Mouse (Mus musculus): ENCODE results near the gene Dpm2. TPM values are rescaled to one million over a fixed set of nuclear protein-coding genes. Genes with fewer than 3 reads are reported as not detected.
A peak's percentile ranks its signal among the peaks of the same experiment; 100 is the strongest.

The Dpm2 gene
- polyA plus RNA-seq, 1 experiment from 2014 or later: 106 TPM

DNA sequence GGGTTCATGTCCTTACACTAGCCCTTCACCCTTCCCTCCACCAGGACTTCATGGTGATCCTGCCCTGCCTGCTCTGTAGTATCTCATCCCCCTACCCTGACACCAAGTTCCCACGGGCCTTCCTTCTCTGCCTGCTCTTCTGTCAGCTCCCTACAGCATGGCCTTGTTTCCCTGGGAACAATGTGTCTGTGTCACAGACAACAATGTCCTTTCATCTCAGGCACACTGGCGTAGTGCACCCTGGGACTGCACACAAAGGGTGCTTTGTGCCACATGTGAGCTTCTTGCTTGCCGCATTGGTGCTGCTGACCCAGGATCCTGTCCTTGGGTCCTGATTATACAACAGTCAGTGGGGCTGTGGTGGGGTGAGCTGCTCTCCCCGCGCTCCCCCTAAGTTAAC lies 11.1 kb upstream of the Dpm2 start:
- Histone ChIP-seq H3K27me3 (ENCODE audit: insufficient read depth, low read length) (no peaks in the 10 kb centered on the region), H3K27ac (ENCODE audit: low read length) (no peak overlapping the region), H3K4me3 (ENCODE audit: low read length) (no peak overlapping the region), H3K9me3 (ENCODE audit: low read length) (no peaks in the 10 kb centered on the region), H3K4me2 (replicated peaks; ENCODE audit: low read depth, low read length) (no peak overlapping the region), H3K9ac (replicated peaks; ENCODE audit: low read length) (no peak overlapping the region; the same call in 1 of the 2 replicates), H3K36me3 (ENCODE audit: insufficient read depth, low read length) (peaks cover 23% of the 10 kb centered on the region), H3K4me1 (ENCODE audit: insufficient read depth, low read length) (no peaks in the 10 kb centered on the region)
- ATAC-seq (ENCODE audit: low FRiP score, low TSS enrichment): no peak
- WGBS: 73% methylated on average over 5 of the region's 5 CpGs

DNA sequence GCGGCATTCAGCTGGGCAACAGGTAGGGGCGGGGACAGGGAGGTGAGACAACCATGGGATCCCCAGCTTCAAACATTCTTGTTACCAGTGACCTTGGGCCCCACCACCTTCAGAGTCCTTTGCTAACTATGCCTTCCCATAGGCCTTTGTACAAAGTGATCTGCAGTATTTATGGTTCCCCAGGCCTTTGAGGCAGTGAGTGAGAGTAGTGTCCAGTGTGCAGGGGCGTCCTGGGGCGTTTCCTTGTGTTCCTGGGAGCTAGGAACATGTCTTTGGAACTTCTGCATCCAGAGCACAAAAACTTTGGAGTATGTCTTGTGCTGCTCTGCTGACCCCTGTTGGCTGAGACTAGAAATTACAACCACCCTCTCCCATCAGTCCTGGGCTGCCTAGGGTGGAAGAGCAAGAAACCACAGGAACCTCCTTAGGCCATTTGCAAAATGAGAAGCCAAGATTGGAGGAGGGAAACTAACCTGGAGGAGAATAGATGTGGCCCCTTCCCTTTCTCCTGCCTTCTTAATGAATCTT lies 4.1 kb upstream of the Dpm2 start:
- Histone ChIP-seq H3K9ac (replicated peaks; ENCODE audit: low read length) (no peak overlapping the region), H3K4me1 (ENCODE audit: insufficient read depth, low read length) (peaks cover 9% of the 10 kb centered on the region), H3K27me3 (ENCODE audit: insufficient read depth, low read length) (no peaks in the 10 kb centered on the region), H3K4me2 (replicated peaks; ENCODE audit: low read depth, low read length) (no peak overlapping the region), H3K4me3 (ENCODE audit: low read length) (no peak overlapping the region), H3K9me3 (ENCODE audit: low read length) (no peaks in the 10 kb centered on the region), H3K27ac (ENCODE audit: low read length) (no peak overlapping the region), H3K36me3 (ENCODE audit: insufficient read depth, low read length) (peaks cover 43% of the 10 kb centered on the region)
- ATAC-seq (ENCODE audit: low FRiP score, low TSS enrichment): no peak
- WGBS: 45% methylated on average over 4 of the region's 4 CpGs

DNA sequence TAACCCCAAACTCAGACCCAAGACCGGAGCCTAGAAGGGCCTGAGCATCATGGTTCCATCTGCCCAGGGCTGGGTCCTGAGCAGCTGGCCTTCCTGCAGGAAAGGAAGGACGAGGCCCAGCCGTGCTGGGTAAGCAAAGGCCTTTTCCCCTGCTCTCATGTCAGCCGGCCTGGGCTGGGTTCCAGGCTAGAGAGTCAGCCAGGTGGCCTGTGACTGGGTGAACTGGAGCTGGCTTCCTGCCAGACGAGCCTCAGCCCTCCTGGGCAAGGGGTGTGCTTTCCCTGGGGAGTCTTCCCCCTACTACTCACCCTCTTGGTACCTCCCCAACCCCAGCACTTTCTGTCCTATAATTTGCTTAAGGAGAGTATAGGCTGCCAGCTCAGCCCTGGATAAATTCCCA lies 2.5 kb upstream of the Dpm2 start:
- no peak overlapping the region for H3K27ac ChIP-seq (ENCODE audit: low read length)
- H3K4me2 ChIP-seq (replicated peaks; ENCODE audit: low read depth, low read length): no peak overlapping the region
- H3K27me3 ChIP-seq (ENCODE audit: insufficient read depth, low read length): no peaks in the 10 kb centered on the region
- H3K36me3 ChIP-seq (ENCODE audit: insufficient read depth, low read length): peaks cover 42% of the 10 kb centered on the region
- no peaks in the 10 kb centered on the region for H3K9me3 ChIP-seq (ENCODE audit: low read length)
- no peak overlapping the region for H3K4me3 ChIP-seq (ENCODE audit: low read length)
- H3K9ac ChIP-seq (replicated peaks; ENCODE audit: low read length): no peak overlapping the region
- 64% methylated on average over 5 of the region's 5 CpGs for WGBS
- ATAC-seq (ENCODE audit: low FRiP score, low TSS enrichment): no peak
- H3K4me1 ChIP-seq (ENCODE audit: insufficient read depth, low read length): peaks cover 16% of the 10 kb centered on the region

DNA sequence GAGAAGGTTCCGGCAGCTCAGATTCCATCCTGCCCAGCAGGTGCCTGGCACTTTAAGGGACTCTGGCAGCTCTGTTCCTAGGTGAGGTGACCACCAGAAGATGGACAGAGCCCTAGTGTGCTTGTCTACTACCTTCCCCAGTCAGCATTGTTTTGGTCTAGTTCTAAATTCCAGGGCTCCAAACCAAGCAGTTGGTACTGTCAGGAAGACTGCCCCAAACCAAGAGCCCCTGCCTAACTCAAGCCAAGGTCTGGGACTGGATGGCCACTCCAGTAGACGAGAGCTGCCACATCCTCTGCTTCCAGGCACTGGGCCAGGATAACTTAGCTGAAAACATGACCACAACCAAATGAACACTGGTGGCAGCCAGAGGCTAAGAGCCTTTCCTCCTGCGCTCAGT lies 1.7 kb upstream of the Dpm2 start:
- peaks cover 16% of the 10 kb centered on the region for H3K4me1 ChIP-seq (ENCODE audit: insufficient read depth, low read length)
- H3K4me3 ChIP-seq (ENCODE audit: low read length): no peak overlapping the region
- H3K4me2 ChIP-seq (replicated peaks; ENCODE audit: low read depth, low read length): no peak overlapping the region
- H3K9me3 ChIP-seq (ENCODE audit: low read length): no peaks in the 10 kb centered on the region
- H3K9ac ChIP-seq (replicated peaks; ENCODE audit: low read length): no peak overlapping the region
- no peak for ATAC-seq (ENCODE audit: low FRiP score, low TSS enrichment)
- WGBS: 88% methylated on average over 3 of the region's 3 CpGs
- H3K27ac ChIP-seq (ENCODE audit: low read length): no peak overlapping the region
- H3K36me3 ChIP-seq (ENCODE audit: insufficient read depth, low read length): peaks cover 34% of the 10 kb centered on the region
- H3K27me3 ChIP-seq (ENCODE audit: insufficient read depth, low read length): no peaks in the 10 kb centered on the region

DNA sequence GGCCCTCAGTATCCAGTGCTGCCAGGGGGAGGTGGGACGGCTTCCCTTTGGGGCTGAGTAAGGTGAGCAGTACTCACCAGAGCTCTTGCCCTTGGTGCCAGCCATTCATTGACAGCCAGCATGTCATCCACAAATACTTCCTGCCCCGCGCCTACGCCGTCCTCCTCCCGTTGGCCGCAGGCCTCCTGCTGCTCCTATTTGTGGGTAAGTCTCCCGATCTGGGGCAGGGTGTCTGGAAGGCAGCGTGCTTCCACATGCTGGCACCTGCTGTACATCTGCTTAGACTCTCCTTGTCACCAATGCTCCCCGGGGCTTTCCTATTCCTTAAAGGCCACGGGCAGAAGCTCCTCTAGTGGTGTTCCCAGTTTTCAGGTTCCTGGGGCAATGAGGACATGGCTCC lies 1.5 kb downstream of the Dpm2 start:
- Histone ChIP-seq H3K27me3 (ENCODE audit: insufficient read depth, low read length) (no peaks in the 10 kb centered on the region), H3K9ac (replicated peaks; ENCODE audit: low read length) (no peak overlapping the region), H3K4me3 (ENCODE audit: low read length) (no peak overlapping the region), H3K4me2 (replicated peaks; ENCODE audit: low read depth, low read length) (no peak overlapping the region), H3K9me3 (ENCODE audit: low read length) (no peaks in the 10 kb centered on the region), H3K27ac (ENCODE audit: low read length) (no peak overlapping the region), H3K4me1 (ENCODE audit: insufficient read depth, low read length) (peaks cover 25% of the 10 kb centered on the region), H3K36me3 (ENCODE audit: insufficient read depth, low read length) (peaks cover 10% of the 10 kb centered on the region; the same call in 1 of the 2 replicates)
- ATAC-seq (ENCODE audit: low FRiP score, low TSS enrichment): no peak
- 91% methylated on average over 11 of the region's 11 CpGs for WGBS

DNA sequence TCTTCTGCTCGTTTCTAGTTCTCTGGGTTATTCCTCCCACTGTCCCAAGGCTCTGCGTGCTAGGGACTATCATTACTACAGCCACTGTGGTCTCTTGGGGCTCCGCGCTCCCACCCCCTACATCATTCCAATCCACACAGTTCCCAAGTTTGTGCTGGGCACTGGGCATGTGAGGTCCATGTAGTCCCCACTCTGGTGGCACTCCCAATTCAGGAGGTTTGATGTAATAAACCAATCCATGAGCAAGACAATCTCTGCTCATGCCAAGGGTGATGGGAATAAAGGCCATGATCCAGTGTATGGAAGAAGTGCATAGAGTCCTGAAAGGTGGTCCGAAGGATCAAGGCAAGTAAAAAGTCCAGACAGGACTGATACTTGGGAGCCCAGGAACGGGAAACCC lies 3.8 kb downstream of the Dpm2 start, which contains the start of gene Pip5kl1:
Gene Pip5kl1 (plus strand): TSS at position 301 of the 400 bp plus-strand sequence.
- H3K4me3 ChIP-seq (ENCODE audit: low read length): peak within 1 kb of the TSS; percentile 47
- H3K9ac ChIP-seq (replicated peaks; ENCODE audit: low read length): peak within 1 kb of the TSS; percentile 54
- H3K36me3 ChIP-seq (ENCODE audit: insufficient read depth, low read length): no peaks in the 10 kb centered on the region; the same call in 1 of the 2 replicates
- ATAC-seq (ENCODE audit: low FRiP score, low TSS enrichment): no peak
- peaks cover 12% of the 10 kb centered on the region for H3K27me3 ChIP-seq (ENCODE audit: insufficient read depth, low read length)
- H3K9me3 ChIP-seq (ENCODE audit: low read length): no peaks in the 10 kb centered on the region
- peaks cover 25% of the 10 kb centered on the region for H3K4me1 ChIP-seq (ENCODE audit: insufficient read depth, low read length)
- 80% methylated on average over 6 of the region's 6 CpGs for WGBS
- no peak within 1 kb of the TSS for H3K27ac ChIP-seq (ENCODE audit: low read length)
- peak within 1 kb of the TSS; percentile 94 for H3K4me2 ChIP-seq (replicated peaks; ENCODE audit: low read depth, low read length)

DNA sequence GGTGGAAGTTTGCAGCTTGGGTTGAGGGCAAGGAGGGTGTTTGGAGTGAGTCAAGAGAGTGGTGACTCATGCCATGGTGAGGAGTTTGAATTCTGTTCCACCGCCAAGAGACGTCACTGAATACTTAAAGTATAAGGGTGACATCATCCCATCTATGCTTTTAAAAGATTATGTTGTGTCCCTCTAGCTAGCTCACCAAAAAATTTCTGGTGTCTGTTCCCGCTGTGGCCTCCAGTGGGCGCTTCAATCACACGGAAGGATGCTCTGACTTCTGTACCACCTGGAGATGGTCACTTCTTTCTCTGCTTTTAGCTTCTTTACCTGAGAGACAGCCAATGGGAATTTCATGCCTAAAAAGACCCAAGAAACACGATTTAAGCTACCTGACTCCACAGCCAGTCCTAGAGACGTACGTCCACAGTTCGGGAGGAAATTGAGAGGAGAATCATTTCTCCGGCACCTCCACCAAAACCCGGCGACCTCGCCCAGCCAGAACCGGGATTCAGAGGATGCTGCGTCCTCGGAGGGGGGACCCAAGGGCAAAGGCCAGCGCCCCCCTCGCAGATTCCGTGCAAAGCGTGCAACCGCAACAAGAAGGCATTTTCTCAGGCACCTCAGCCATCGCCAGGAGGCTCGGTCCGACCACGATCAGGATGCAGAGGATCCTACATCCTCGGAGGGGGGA lies 4.4 kb downstream of the Dpm2 start:
- 2% methylated on average over 26 of the region's 26 CpGs for WGBS
- H3K9me3 ChIP-seq (ENCODE audit: low read length): no peaks in the 10 kb centered on the region
- peak overlapping the region; percentile 94 for H3K4me2 ChIP-seq (replicated peaks; ENCODE audit: low read depth, low read length)
- peaks cover 16% of the 10 kb centered on the region for H3K27me3 ChIP-seq (ENCODE audit: insufficient read depth, low read length)
- peaks cover 25% of the 10 kb centered on the region for H3K4me1 ChIP-seq (ENCODE audit: insufficient read depth, low read length)
- no peak for ATAC-seq (ENCODE audit: low FRiP score, low TSS enrichment)
- H3K27ac ChIP-seq (ENCODE audit: low read length): no peak overlapping the region
- no peaks in the 10 kb centered on the region; the same call in 1 of the 2 replicates for H3K36me3 ChIP-seq (ENCODE audit: insufficient read depth, low read length)
- H3K4me3 ChIP-seq (ENCODE audit: low read length): peak overlapping the region; percentile 47
- H3K9ac ChIP-seq (replicated peaks; ENCODE audit: low read length): peak overlapping the region; percentile 54

DNA sequence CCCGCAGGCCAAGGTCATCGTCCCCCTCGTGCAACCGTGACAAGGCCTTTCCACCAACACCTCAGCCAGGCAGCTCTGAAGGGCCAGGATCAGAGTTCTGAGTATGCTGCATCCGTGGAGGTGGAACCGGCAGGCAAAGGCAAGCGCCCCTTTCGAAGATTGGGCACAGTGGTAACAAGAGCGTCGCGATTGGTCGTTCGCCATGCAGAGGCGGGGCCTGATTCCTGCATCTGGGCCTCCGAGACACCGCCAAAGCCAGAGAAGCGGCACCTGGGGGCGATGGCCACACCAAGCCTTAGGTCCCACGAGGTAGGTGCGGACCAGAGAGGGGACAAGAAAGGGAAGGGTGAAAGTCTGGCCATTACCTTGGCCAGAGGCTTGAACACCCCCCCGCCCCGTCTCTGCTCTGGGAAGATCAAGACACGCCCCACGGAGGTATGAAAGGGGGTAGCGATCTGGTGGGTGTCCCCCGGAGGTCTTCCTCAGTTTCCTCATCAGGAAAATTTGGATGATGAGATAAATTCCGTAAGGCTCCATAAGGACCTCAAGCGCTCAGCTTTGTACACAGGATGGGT lies 5.0 kb downstream of the Dpm2 start, which contains the start of gene 9430097D07Rik:
Gene 9430097D07Rik (minus strand): TSS at position 99 of the 575 bp plus-strand sequence.
- Histone ChIP-seq H3K27ac (ENCODE audit: low read length) (no peak within 1 kb of the TSS), H3K27me3 (ENCODE audit: insufficient read depth, low read length) (peaks cover 16% of the 10 kb centered on the region), H3K9me3 (ENCODE audit: low read length) (no peaks in the 10 kb centered on the region), H3K4me2 (replicated peaks; ENCODE audit: low read depth, low read length) (peak within 1 kb of the TSS; percentile 94), H3K36me3 (ENCODE audit: insufficient read depth, low read length) (no peaks in the 10 kb centered on the region; the same call in 1 of the 2 replicates), H3K9ac (replicated peaks; ENCODE audit: low read length) (peak within 1 kb of the TSS; percentile 54), H3K4me3 (ENCODE audit: low read length) (peak within 1 kb of the TSS; percentile 47), H3K4me1 (ENCODE audit: insufficient read depth, low read length) (peaks cover 21% of the 10 kb centered on the region)
- WGBS: 10% methylated on average over 28 of the region's 28 CpGs
- ATAC-seq (ENCODE audit: low FRiP score, low TSS enrichment): peak; percentile 13; the same call in 1 of the 2 replicates

DNA sequence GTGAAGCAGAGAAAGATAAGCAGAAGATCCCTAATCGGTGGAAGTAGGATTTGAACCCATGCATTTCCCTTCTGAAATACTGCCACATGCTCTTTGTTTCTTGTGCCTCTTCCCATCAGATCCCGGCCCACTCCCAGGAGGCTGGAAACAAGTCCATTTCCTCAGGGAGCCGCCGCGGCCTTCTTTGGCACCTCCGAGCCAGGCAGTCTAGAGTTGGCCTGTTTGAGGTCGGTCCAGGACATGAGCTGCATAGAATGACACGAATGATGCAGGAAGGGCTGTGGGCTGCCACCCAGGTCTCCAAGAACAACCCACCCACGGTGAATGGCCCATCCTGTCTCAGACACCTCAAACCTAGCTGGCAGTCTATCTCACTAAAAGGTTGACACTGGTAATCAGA lies 5.9 kb downstream of the Dpm2 start:
- no peaks in the 10 kb centered on the region for H3K9me3 ChIP-seq (ENCODE audit: low read length)
- no peak overlapping the region for H3K4me3 ChIP-seq (ENCODE audit: low read length)
- no peak overlapping the region for H3K27ac ChIP-seq (ENCODE audit: low read length)
- no peak overlapping the region for H3K9ac ChIP-seq (replicated peaks; ENCODE audit: low read length)
- WGBS: 86% methylated on average over 9 of the region's 9 CpGs
- H3K4me2 ChIP-seq (replicated peaks; ENCODE audit: low read depth, low read length): no peak overlapping the region
- H3K36me3 ChIP-seq (ENCODE audit: insufficient read depth, low read length): no peaks in the 10 kb centered on the region; the same call in 1 of the 2 replicates
- peaks cover 16% of the 10 kb centered on the region for H3K4me1 ChIP-seq (ENCODE audit: insufficient read depth, low read length)
- peaks cover 16% of the 10 kb centered on the region for H3K27me3 ChIP-seq (ENCODE audit: insufficient read depth, low read length)
- no peak for ATAC-seq (ENCODE audit: low FRiP score, low TSS enrichment)

Measured in kidney, embryonic 16.5 days (tissue).